Mouse (Mus musculus): ENCODE results near the gene Klb.
"Not testable (repeated sequence)": the region's sequence is repeated elsewhere in the genome, so short reads cannot be mapped to it uniquely, and the experiment has no call there.

Gene Klb

GRCm38 (mm10) chr5:65348168-65348567 is at the start of gene Klb:
Klb (plus strand) TSS chr5:65348314.
- no peak for DNase-seq (ENCODE audit: low spot score in 2 of 2)

- not testable (repeated sequence) for DNase-seq (ENCODE audit: low spot score in 2 of 2)
Measured at GRCm38 (mm10) chr5:65299623-65300022, 48.5 kb upstream of the Klb start.

GRCm38 (mm10) chr5:65300121-65300520 is 48.0 kb upstream of the Klb start:
- no peak for DNase-seq (ENCODE audit: low spot score in 2 of 2)

- no peak for DNase-seq (ENCODE audit: low spot score in 2 of 2)
Measured at GRCm38 (mm10) chr5:65305516-65305915, 42.6 kb upstream of the Klb start.

GRCm38 (mm10) chr5:65308208-65308607 is 39.9 kb upstream of the Klb start:
- DNase-seq (ENCODE audit: low spot score in 2 of 2), result no peak

GRCm38 (mm10) chr5:65308866-65309265 is 39.2 kb upstream of the Klb start:
- DNase-seq (ENCODE audit: low spot score in 2 of 2), result no peak

- no peak for DNase-seq (ENCODE audit: low spot score in 2 of 2)
Measured at GRCm38 (mm10) chr5:65319176-65319575, 28.9 kb upstream of the Klb start.

- no peak for DNase-seq (ENCODE audit: low spot score in 2 of 2)
Measured at GRCm38 (mm10) chr5:65322165-65322564, 25.9 kb upstream of the Klb start.

- DNase-seq (ENCODE audit: low spot score in 2 of 2), result no peak
Measured at GRCm38 (mm10) chr5:65324271-65324670, 23.8 kb upstream of the Klb start.

- DNase-seq (ENCODE audit: low spot score in 2 of 2), result no peak
Measured at GRCm38 (mm10) chr5:65324758-65325355, 23.3 kb upstream of the Klb start.

- no peak for DNase-seq (ENCODE audit: low spot score in 2 of 2)
Measured at GRCm38 (mm10) chr5:65326212-65326611, 21.9 kb upstream of the Klb start.

- no peak for DNase-seq (ENCODE audit: low spot score in 2 of 2)
Measured at GRCm38 (mm10) chr5:65329971-65330370, 18.1 kb upstream of the Klb start.

GRCm38 (mm10) chr5:65334788-65335187 is 13.3 kb upstream of the Klb start:
- no peak for DNase-seq (ENCODE audit: low spot score in 2 of 2)

GRCm38 (mm10) chr5:65335298-65336074 is 12.6 kb upstream of the Klb start, which contains the start of gene Rfc1:
Rfc1 (minus strand) TSS chr5:65335670.
- peak; percentile 76 to 85 for DNase-seq (ENCODE audit: low spot score in 2 of 2)

- no peak for DNase-seq (ENCODE audit: low spot score in 2 of 2)
Measured at GRCm38 (mm10) chr5:65336075-65336355, 12.1 kb upstream of the Klb start.

GRCm38 (mm10) chr5:65338394-65338793 is 9.7 kb upstream of the Klb start:
- DNase-seq (ENCODE audit: low spot score in 2 of 2), result no peak

- DNase-seq (ENCODE audit: low spot score in 2 of 2), result no peak
Measured at GRCm38 (mm10) chr5:65340167-65340566, 7.9 kb upstream of the Klb start.

- DNase-seq (ENCODE audit: low spot score in 2 of 2), result no peak
Measured at GRCm38 (mm10) chr5:65350508-65350907, 2.4 kb downstream of the Klb start.

- peak in 1 of 2 experiments; percentile 54 for DNase-seq (ENCODE audit: low spot score in 2 of 2)
Measured at GRCm38 (mm10) chr5:65354097-65354496, 6.0 kb downstream of the Klb start.

- DNase-seq (ENCODE audit: low spot score in 2 of 2), result no peak
Measured at GRCm38 (mm10) chr5:65354985-65355384, 6.9 kb downstream of the Klb start.

GRCm38 (mm10) chr5:65356851-65357250 is 8.7 kb downstream of the Klb start:
- DNase-seq (ENCODE audit: low spot score in 2 of 2), result peak in 1 of 2 experiments; percentile 40

GRCm38 (mm10) chr5:65357771-65358170 is 9.7 kb downstream of the Klb start:
- no peak for DNase-seq (ENCODE audit: low spot score in 2 of 2)

- DNase-seq (ENCODE audit: low spot score in 2 of 2), result no peak
Measured at GRCm38 (mm10) chr5:65367837-65368236, 19.7 kb downstream of the Klb start.

- no peak for DNase-seq (ENCODE audit: low spot score in 2 of 2)
Measured at GRCm38 (mm10) chr5:65371551-65371950, 23.4 kb downstream of the Klb start.

Measured in urinary bladder, postnatal 36 days (tissue).